Mouse (Mus musculus): ENCODE results near the gene Zfp280d. TPM values are rescaled to one million over a fixed set of nuclear protein-coding genes. Genes with fewer than 3 reads are reported as not detected.

Zfp280d gene
- polyA plus RNA-seq, 1 experiment = 4.2 TPM

DNA sequence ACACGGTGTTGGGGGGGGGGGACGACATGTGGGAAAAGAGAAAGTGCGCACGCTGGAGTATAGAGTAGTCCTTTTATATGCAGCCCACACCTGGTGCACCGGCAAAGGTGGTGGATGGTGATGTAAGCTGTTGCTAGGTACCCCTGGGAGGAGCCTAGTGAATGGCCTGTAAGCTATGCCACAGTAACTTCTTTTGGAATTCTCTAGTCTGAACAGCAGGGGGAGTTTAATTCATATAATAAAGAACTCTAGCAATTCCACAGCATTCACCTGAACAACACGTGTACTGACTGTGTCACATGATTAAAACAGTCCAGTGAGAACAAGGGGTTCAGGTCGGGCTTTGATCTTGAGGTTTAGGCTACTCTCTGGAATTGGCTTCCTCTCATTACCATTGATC, 14.3 kb upstream of the Zfp280d start:
- no peaks in the 10 kb centered on the region for H3K36me3 ChIP-seq (ENCODE audit: control insufficient read depth, insufficient read depth)

DNA sequence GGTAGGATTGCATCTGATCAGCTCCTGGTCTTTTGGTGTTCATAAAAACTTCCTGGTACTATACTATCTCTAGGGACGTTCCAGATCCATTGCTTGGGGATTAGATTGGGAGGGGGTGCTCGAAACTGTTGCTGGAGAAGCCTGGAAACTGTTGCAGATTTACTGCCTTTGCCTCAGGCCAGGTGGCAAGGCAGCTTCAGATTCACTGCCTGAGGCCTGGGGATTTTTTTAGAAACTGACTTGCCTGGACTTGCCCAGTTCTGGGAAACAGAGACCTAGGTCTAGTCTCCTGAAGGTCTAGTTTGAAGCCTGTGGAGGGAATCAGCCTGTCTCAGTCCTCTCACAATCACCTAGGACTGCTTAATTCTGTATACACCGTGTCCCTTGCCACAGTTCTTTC, 9.8 kb upstream of the Zfp280d start:
- H3K4me2 ChIP-seq (ENCODE audit: low read depth) = no peak overlapping the region
- TF ChIP-seq POLR2A (IDR thresholded peaks at IDR 0.05; ENCODE audit: insufficient read length, low read depth) = no peak
- no peak for TF ChIP-seq TCF12 (IDR thresholded peaks at IDR 0.05; ENCODE audit: insufficient read depth, poor library complexity, severe bottlenecking)
- TF ChIP-seq MAX (IDR thresholded peaks at IDR 0.05; ENCODE audit: low read depth) = no peak
- TF ChIP-seq MYOG (IDR thresholded peaks at IDR 0.05; ENCODE audit: control insufficient read depth in 1 of 3, insufficient read depth in 1 of 3, insufficient read length in 2 of 3, low read depth in 2 of 3) = no peak
- no peak for TF ChIP-seq SRF (IDR thresholded peaks at IDR 0.05; ENCODE audit: control insufficient read depth, insufficient read length, low read depth)
- no peak for TF ChIP-seq CEBPB (IDR thresholded peaks at IDR 0.05; ENCODE audit: insufficient read depth, poor library complexity, severe bottlenecking)
- no peak for TF ChIP-seq REST (IDR thresholded peaks at IDR 0.05; ENCODE audit: insufficient read depth, insufficient read length)
- no peak for TF ChIP-seq MYOD1 (IDR thresholded peaks at IDR 0.05; ENCODE audit: control insufficient read depth in 1 of 3, insufficient read length in 2 of 3, low read depth in 2 of 3)
- TF ChIP-seq E2F4 (IDR thresholded peaks at IDR 0.05; ENCODE audit: insufficient read depth) = no peak
- TF ChIP-seq TCF3 (IDR thresholded peaks at IDR 0.05; ENCODE audit: insufficient read length, low read depth) = no peak
- TF ChIP-seq USF1 (IDR thresholded peaks at IDR 0.05; ENCODE audit: low read depth) = no peak
- TF ChIP-seq POLR2AphosphoS2 (IDR thresholded peaks at IDR 0.05; ENCODE audit: insufficient read length, low read depth) = no peak
- no peaks in the 10 kb centered on the region for H3K36me3 ChIP-seq (ENCODE audit: control insufficient read depth, insufficient read depth)
- H3K79me2 ChIP-seq (ENCODE audit: control insufficient read depth, insufficient read depth) = no peaks in the 10 kb centered on the region
- H3ac ChIP-seq (ENCODE audit: control insufficient read depth, insufficient read length) = no peak overlapping the region
- no peaks in the 10 kb centered on the region for H3K27me3 ChIP-seq (ENCODE audit: control insufficient read depth, insufficient read depth, insufficient read length)
- H3K4me3 ChIP-seq = no peak overlapping the region

More for the DNA sequence above, 14.3 kb upstream of the Zfp280d start:
- Histone ChIP-seq H3ac (ENCODE audit: control insufficient read depth, insufficient read length) (no peak overlapping the region), H3K27me3 (ENCODE audit: control insufficient read depth, insufficient read depth, insufficient read length) (no peaks in the 10 kb centered on the region), H3K79me2 (ENCODE audit: control insufficient read depth, insufficient read depth) (no peaks in the 10 kb centered on the region), H3K4me3 (no peak overlapping the region), H3K4me2 (ENCODE audit: low read depth) (no peak overlapping the region)
- TF ChIP-seq POLR2AphosphoS2 (IDR thresholded peaks at IDR 0.05; ENCODE audit: insufficient read length, low read depth) (no peak), REST (IDR thresholded peaks at IDR 0.05; ENCODE audit: insufficient read depth, insufficient read length) (no peak), MYOD1 (IDR thresholded peaks at IDR 0.05; ENCODE audit: control insufficient read depth in 1 of 3, insufficient read length in 2 of 3, low read depth in 2 of 3) (no peak), TCF3 (IDR thresholded peaks at IDR 0.05; ENCODE audit: insufficient read length, low read depth) (no peak), TCF12 (IDR thresholded peaks at IDR 0.05; ENCODE audit: insufficient read depth, poor library complexity, severe bottlenecking) (no peak)

- Histone ChIP-seq H3K79me2 (ENCODE audit: control insufficient read depth, insufficient read depth) (no peaks in the 10 kb centered on the region), H3K4me3 (no peak overlapping the region), H3K27me3 (ENCODE audit: control insufficient read depth, insufficient read depth, insufficient read length) (no peaks in the 10 kb centered on the region), H3K4me2 (ENCODE audit: low read depth) (no peak overlapping the region), H3ac (ENCODE audit: control insufficient read depth, insufficient read length) (no peak overlapping the region), H3K36me3 (ENCODE audit: control insufficient read depth, insufficient read depth) (no peaks in the 10 kb centered on the region)
- TF ChIP-seq CEBPB (IDR thresholded peaks at IDR 0.05; ENCODE audit: insufficient read depth, poor library complexity, severe bottlenecking) (peak; percentile 25; the same call in 1 of the 2 replicates), REST (IDR thresholded peaks at IDR 0.05; ENCODE audit: insufficient read depth, insufficient read length) (no peak), MAX (IDR thresholded peaks at IDR 0.05; ENCODE audit: low read depth) (no peak)
These were observed 4.5 kb upstream of the Zfp280d start for GRCm38 (mm10) chr9:72270146-72270545.

- peak overlapping the region; percentile 97 for H3ac ChIP-seq (ENCODE audit: control insufficient read depth, insufficient read length)
- no peaks in the 10 kb centered on the region for H3K27me3 ChIP-seq (ENCODE audit: control insufficient read depth, insufficient read depth, insufficient read length)
- H3K79me2 ChIP-seq (ENCODE audit: control insufficient read depth, insufficient read depth) = peaks cover 37% of the 10 kb centered on the region
- no peak overlapping the region for H3K4me3 ChIP-seq
- H3K4me2 ChIP-seq (ENCODE audit: low read depth) = peak overlapping the region; percentile 65
- no peaks in the 10 kb centered on the region for H3K36me3 ChIP-seq (ENCODE audit: control insufficient read depth, insufficient read depth)
- TF ChIP-seq POLR2A (IDR thresholded peaks at IDR 0.05; ENCODE audit: insufficient read length, low read depth) = no peak
- no peak for TF ChIP-seq MAX (IDR thresholded peaks at IDR 0.05; ENCODE audit: low read depth)
- no peak for TF ChIP-seq CEBPB (IDR thresholded peaks at IDR 0.05; ENCODE audit: insufficient read depth, poor library complexity, severe bottlenecking)
- TF ChIP-seq MYOG (IDR thresholded peaks at IDR 0.05; ENCODE audit: control insufficient read depth in 1 of 3, insufficient read depth in 1 of 3, insufficient read length in 2 of 3, low read depth in 2 of 3) = no peak
- TF ChIP-seq REST (IDR thresholded peaks at IDR 0.05; ENCODE audit: insufficient read depth, insufficient read length) = no peak
- no peak for TF ChIP-seq TCF3 (IDR thresholded peaks at IDR 0.05; ENCODE audit: insufficient read length, low read depth)
- TF ChIP-seq E2F4 (IDR thresholded peaks at IDR 0.05; ENCODE audit: insufficient read depth) = no peak
- TF ChIP-seq SRF (IDR thresholded peaks at IDR 0.05; ENCODE audit: control insufficient read depth, insufficient read length, low read depth) = no peak
- TF ChIP-seq USF1 (IDR thresholded peaks at IDR 0.05; ENCODE audit: low read depth) = no peak
- TF ChIP-seq TCF12 (IDR thresholded peaks at IDR 0.05; ENCODE audit: insufficient read depth, poor library complexity, severe bottlenecking) = no peak
- no peak for TF ChIP-seq POLR2AphosphoS2 (IDR thresholded peaks at IDR 0.05; ENCODE audit: insufficient read length, low read depth)
- TF ChIP-seq MYOD1 (IDR thresholded peaks at IDR 0.05; ENCODE audit: control insufficient read depth in 1 of 3, insufficient read length in 2 of 3, low read depth in 2 of 3) = no peak
These were observed 832 bp upstream of the Zfp280d start for GRCm38 (mm10) chr9:72273646-72274410.

Data from myocyte (in vitro differentiated cells).